Mouse (Mus musculus) heart, postnatal 0 days (tissue): ENCODE measurements around the gene Fgfr2. TPM values are rescaled to one million over a fixed set of nuclear protein-coding genes. Genes with fewer than 3 reads are reported as not detected.

Experiments used
- ATAC-seq: fragments of 200-750 bp; cut with Nextera tagmentation; 2 replicates; pipeline ENCODE4 v1.8.0; 2017; ENCODE audit warnings: low read depth, moderate number of reproducible peaks, moderate library complexity; ENCODE audit not compliant: insufficient read depth
- DNase-seq: peaks from one replicate; pipeline ENCODE4 v3.0.0-alpha.2; 2016; ENCODE audit warnings: low spot score
- H3K27ac ChIP-seq: fragments of 300-500 bp; sonication (generic); 2 replicates; pipeline ENCODE4 v1.5.1; 2014; ENCODE audit warnings: low read depth, mild to moderate bottlenecking
- H3K27me3 ChIP-seq: fragments of 300-500 bp; sonication (generic); 2 replicates; pipeline ENCODE4 v1.6.1; 2014; ENCODE audit warnings: low read length, mixed read lengths; ENCODE audit not compliant: control insufficient read depth, insufficient read depth
- H3K36me3 ChIP-seq: fragments of 300-500 bp; sonication (generic); replicated peaks from 2 replicates; pipeline ENCODE4 v1.6.1; 2014; ENCODE audit warnings: low read length, mixed read lengths; ENCODE audit not compliant: control insufficient read depth, insufficient read depth
- H3K4me1 ChIP-seq: fragments of 300-500 bp; sonication (generic); 2 replicates; pipeline ENCODE4 v1.6.1; 2014; ENCODE audit warnings: antibody characterized with exemption; ENCODE audit not compliant: control insufficient read depth, insufficient read depth
- H3K4me2 ChIP-seq: fragments of 300-500 bp; sonication (generic); 2 replicates; pipeline ENCODE4 v1.6.1; 2014; ENCODE audit warnings: low read depth, mild to moderate bottlenecking, low read length, moderate library complexity
- H3K4me3 ChIP-seq: fragments of 300-500 bp; sonication (generic); 2 replicates; pipeline ENCODE4 v1.5.1; 2014; ENCODE audit warnings: low read depth, low read length
- H3K9ac ChIP-seq: fragments of 300-500 bp; sonication (generic); replicated peaks from 2 replicates; pipeline ENCODE4 v1.6.1; 2014; ENCODE audit warnings: low read depth, low read length, mixed read lengths
- H3K9me3 ChIP-seq: fragments of 300-500 bp; sonication (generic); replicated peaks from 2 replicates; pipeline ENCODE4 v1.6.1; 2016; ENCODE audit warnings: low read length; ENCODE audit not compliant: control insufficient read depth
- CTCF ChIP-seq: IDR thresholded peaks from 2 replicates; pipeline ENCODE4 v1.5.1; 2016; ENCODE audit warnings: antibody characterized with exemption, control low read depth, low read depth
- EP300 ChIP-seq: IDR thresholded peaks from 2 replicates; pipeline ENCODE4 v1.6.1; 2016; ENCODE audit warnings: antibody characterized with exemption, low read depth
- WGBS: fragments of 180-500 bp; shearing (Covaris S2); extraction: QIAGEN DNeasy Blood & Tissue Kit; methylation state at CpG from one replicate; pipeline ENCODE4 v1.1.7; 2014; 5-methylcytosine and 5-hydroxymethylcytosine counted together
- polyA plus RNA-seq: library from polyadenylated mRNA; unstranded; fragments of >200 nt; fragmentation: Nextera tagmentation; extraction: Ambion mirVana; gene quantifications from 2 replicates; pipeline ENCODE4 v1.2.1, GENCODE M21; 2015
- total RNA-seq: library from RNA; depleted of rRNA; stranded (reverse); fragments of >200 nt; gene quantifications from 2 replicates; pipeline ENCODE4 v1.2.3, GENCODE M21; 2014; ENCODE audit warnings: low replicate concordance

Gene Fgfr2
- total and polyA plus RNA-seq, 2 experiments from 2014 or later: 3.8 to 11.5 TPM

GRCm38 (mm10) chr7:130847164-130847718 lies 2275.9 kb downstream of the Fgfr2 start:
- H3K4me2 ChIP-seq: no peak overlapping the region
- H3K27me3 ChIP-seq: no peaks in the 10 kb centered on the region
- 84% methylated on average over 17 of the region's 17 CpGs for WGBS
- H3K9me3 ChIP-seq: no peaks in the 10 kb centered on the region
- 0 out of 2 replicates have a peak, but pooled peaks cover 7% of the 10 kb centered on the region for H3K4me1 ChIP-seq
- TF ChIP-seq CTCF (no peak), EP300 (no peak)
- ATAC-seq (no peak), DNase-seq (no peak)
- H3K36me3 ChIP-seq: no peaks in the 10 kb centered on the region
- no peak overlapping the region for H3K4me3 ChIP-seq
- no peak overlapping the region for H3K9ac ChIP-seq
- no peak overlapping the region for H3K27ac ChIP-seq

GRCm38 (mm10) chr7:130839380-130840100 lies 2283.6 kb downstream of the Fgfr2 start:
- 91% methylated on average over 12 of the region's 12 CpGs for WGBS
- H3K4me3 ChIP-seq: no peak overlapping the region
- H3K27ac ChIP-seq: no peak overlapping the region
- TF ChIP-seq EP300 (no peak), CTCF (no peak)
- H3K4me2 ChIP-seq: no peak overlapping the region
- H3K9me3 ChIP-seq: no peaks in the 10 kb centered on the region
- H3K9ac ChIP-seq: no peak overlapping the region
- no peaks in the 10 kb centered on the region for H3K36me3 ChIP-seq
- DNase-seq (no peak), ATAC-seq (no peak)
- H3K4me1 ChIP-seq: peaks cover 17% of the 10 kb centered on the region; the same call in 1 of the 2 replicates
- no peaks in the 10 kb centered on the region for H3K27me3 ChIP-seq

DNA sequence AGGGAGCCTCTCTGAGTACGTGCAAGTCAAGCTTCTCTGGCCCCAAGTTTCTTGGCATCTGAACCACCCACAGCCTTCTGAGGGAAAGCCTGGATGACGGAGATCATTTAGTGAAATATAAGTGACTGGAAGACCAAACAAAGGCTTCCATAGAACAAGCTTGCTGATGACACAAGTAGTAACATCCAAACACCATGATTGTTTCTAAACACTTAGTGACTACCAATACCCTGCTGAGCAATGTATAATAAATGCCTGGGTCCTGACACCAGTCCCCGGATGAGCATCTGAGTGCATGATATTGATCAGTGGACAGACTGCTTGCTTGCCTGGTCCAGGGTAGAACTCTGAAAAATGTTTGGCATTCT lies 2284.5 kb downstream of the Fgfr2 start:
- no peak for TF ChIP-seq CTCF
- no peak for TF ChIP-seq EP300
- Histone ChIP-seq H3K27ac (no peak overlapping the region), H3K4me2 (no peak overlapping the region), H3K9me3 (no peaks in the 10 kb centered on the region), H3K9ac (no peak overlapping the region), H3K27me3 (no peaks in the 10 kb centered on the region; the same call in 1 of the 2 replicates), H3K36me3 (no peaks in the 10 kb centered on the region), H3K4me3 (no peak overlapping the region), H3K4me1 (peaks cover 18% of the 10 kb centered on the region; the same call in 1 of the 2 replicates)
- 66% methylated on average over 3 of the region's 3 CpGs for WGBS
- no peak for ATAC-seq
- no peak for DNase-seq

DNA sequence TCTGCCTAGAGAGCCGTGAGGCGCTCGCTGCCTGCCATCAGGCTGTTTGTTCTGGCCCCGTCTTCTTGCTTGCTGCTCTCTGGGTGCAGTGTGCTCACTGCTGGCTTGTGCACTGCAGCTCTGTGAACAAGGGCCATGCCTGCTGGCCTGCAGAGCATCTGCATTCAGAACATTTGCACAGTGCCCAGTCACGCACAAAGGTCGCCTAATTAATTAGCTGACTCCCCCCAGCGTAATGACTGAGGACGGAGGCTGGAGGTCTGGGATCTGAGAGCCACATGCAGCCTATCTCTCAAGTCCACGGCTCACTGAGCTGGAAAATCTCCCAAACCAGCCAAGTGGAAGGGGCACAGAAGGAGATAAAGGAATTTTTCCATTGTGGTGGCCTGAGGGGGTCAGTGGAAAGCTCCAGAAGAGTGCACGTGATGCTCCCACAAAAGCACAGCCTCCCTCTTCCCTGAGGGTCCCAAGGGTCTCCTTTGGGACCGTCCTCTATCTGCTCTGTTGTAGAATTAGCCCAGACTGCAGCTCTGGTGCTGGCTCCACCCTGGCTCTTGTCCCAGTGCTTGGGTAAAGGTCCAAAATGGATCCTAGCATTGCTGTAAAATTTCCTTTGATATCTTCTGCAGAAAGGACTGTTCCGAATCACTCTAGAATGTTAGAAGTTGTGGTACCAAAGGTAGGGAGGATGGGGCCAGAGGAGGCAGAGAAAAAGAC lies 2285.1 kb downstream of the Fgfr2 start:
- no peak overlapping the region for H3K9ac ChIP-seq
- H3K9me3 ChIP-seq: no peaks in the 10 kb centered on the region
- 36% methylated on average over 12 of the region's 12 CpGs for WGBS
- no peak overlapping the region for H3K4me3 ChIP-seq
- ATAC-seq (no peak), DNase-seq (no peak)
- TF ChIP-seq EP300: no peak
- no peak for TF ChIP-seq CTCF
- no peaks in the 10 kb centered on the region; the same call in 1 of the 2 replicates for H3K27me3 ChIP-seq
- H3K36me3 ChIP-seq: no peaks in the 10 kb centered on the region
- no peak overlapping the region for H3K27ac ChIP-seq
- peaks cover 18% of the 10 kb centered on the region; the same call in 1 of the 2 replicates for H3K4me1 ChIP-seq
- H3K4me2 ChIP-seq: no peak overlapping the region

GRCm38 (mm10) chr7:130836066-130836465 lies 2287.1 kb downstream of the Fgfr2 start:
- no peak for ATAC-seq

More at GRCm38 (mm10) chr7:130836066-130836465, 2287.1 kb downstream of the Fgfr2 start:
- DNase-seq: no peak
- TF ChIP-seq EP300: no peak
- TF ChIP-seq CTCF: no peak
- no peaks in the 10 kb centered on the region for H3K36me3 ChIP-seq
- H3K4me2 ChIP-seq: no peak overlapping the region
- H3K27ac ChIP-seq: no peak overlapping the region
- no peak overlapping the region for H3K4me3 ChIP-seq
- H3K27me3 ChIP-seq: no peaks in the 10 kb centered on the region; the same call in 1 of the 2 replicates
- H3K4me1 ChIP-seq: peaks cover 12% of the 10 kb centered on the region; the same call in 1 of the 2 replicates
- H3K9ac ChIP-seq: no peak overlapping the region
- H3K9me3 ChIP-seq: no peaks in the 10 kb centered on the region
- 97% methylated on average over 9 of the region's 9 CpGs for WGBS
